23 mouse cellular contexts compared by ENCODE assay signal in the genomic region with DNA sequence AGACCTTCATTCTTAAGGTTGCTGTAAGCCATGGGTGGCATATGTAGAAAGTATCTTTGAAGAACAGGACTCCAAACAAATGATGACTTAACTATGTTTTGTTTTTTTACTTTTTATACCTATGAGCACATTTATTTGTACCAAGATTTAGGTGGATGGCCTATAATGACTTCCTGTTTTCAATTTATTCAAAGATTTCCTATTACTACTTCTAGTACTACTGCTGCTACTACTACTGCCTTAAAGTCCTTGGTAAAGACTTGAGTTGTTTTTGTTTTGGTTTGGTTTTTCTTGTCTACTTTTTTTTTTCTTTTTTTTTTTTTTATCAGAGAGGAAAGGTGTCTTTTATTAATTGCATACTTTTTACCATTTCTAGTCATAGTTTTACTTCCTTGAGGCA.
DNase-seq lines count a peak whose midpoint lies in the region; ATAC-seq lines count a peak whose summit lies in the region.
"Had no signal": no experiment of that assay in that cellular context is flagged by ENCODE, and none has a peak within 500 bp of the region (broad histone marks: within the 10 kb centered on the region; RNA-seq: fewer than 3 reads in every experiment).

No protein-coding gene starts in this region.

- H3K4me3 ChIP-seq in midbrain, embryonic 10.5 days: no peak overlapping the region
- H3K4me3 ChIP-seq: embryonic facial prominence, embryonic 13.5 days; embryonic facial prominence, embryonic 15.5 days; erythroblast, embryonic 14.5 days; forebrain, embryonic 10.5 days; forebrain, embryonic 12.5 days had no signal

- H3K27me3 ChIP-seq in midbrain, embryonic 10.5 days (ENCODE audit: low read depth, poor library complexity, severe bottlenecking): no peaks in the 10 kb centered on the region
- H3K27me3 ChIP-seq: embryonic facial prominence, embryonic 13.5 days; embryonic facial prominence, embryonic 15.5 days; forebrain, embryonic 12.5 days had no signal

- DNase-seq in liver: no peak
- no peak for DNase-seq in midbrain, embryonic 10.5 days (ENCODE audit: low spot score)
- no peak for DNase-seq in lung, postnatal 4 days
- DNase-seq: adrenal gland, adult 8-10 months; adrenal gland, postnatal 14 days; adrenal gland, postnatal 36 days; B cell, adult 2 months; cerebellum, adult 11 months; cerebellum, adult 18-20 months; cerebellum, adult 8-10 months; cerebellum, adult 9-11 months; cerebellum, postnatal 14 days; cerebellum, postnatal 36 days; embryo, embryonic 11 days had no signal

- H3K9me3 ChIP-seq in midbrain, embryonic 10.5 days (replicated peaks): no peaks in the 10 kb centered on the region
- H3K9me3 ChIP-seq: embryonic facial prominence, embryonic 13.5 days; embryonic facial prominence, embryonic 15.5 days; forebrain, embryonic 10.5 days; forebrain, embryonic 12.5 days had no signal

- ATAC-seq in CD4-positive, CD25-positive, alpha-beta regulatory T cell, adult 4 months: peak; percentile 69
- ATAC-seq in inflammation-experienced regulatory T-cells, adult 6 months: peak; percentile 54
- ATAC-seq: forebrain, embryonic 14.5 days; forebrain, embryonic 16.5 days had no signal

- no peaks in the 10 kb centered on the region for H3K36me3 ChIP-seq in midbrain, embryonic 10.5 days
- H3K36me3 ChIP-seq: embryonic facial prominence, embryonic 13.5 days; embryonic facial prominence, embryonic 15.5 days; forebrain, embryonic 10.5 days; forebrain, embryonic 12.5 days had no signal

- H3K4me1 ChIP-seq in midbrain, embryonic 10.5 days: no peaks in the 10 kb centered on the region
- H3K4me1 ChIP-seq: embryonic facial prominence, embryonic 13.5 days; embryonic facial prominence, embryonic 15.5 days; forebrain, embryonic 10.5 days; forebrain, embryonic 12.5 days had no signal

- no peak overlapping the region for H3K27ac ChIP-seq in midbrain, embryonic 10.5 days (replicated peaks)
- H3K27ac ChIP-seq: embryonic facial prominence, embryonic 13.5 days; embryonic facial prominence, embryonic 15.5 days; forebrain, embryonic 10.5 days; forebrain, embryonic 12.5 days had no signal
